In the genomic region with DNA sequence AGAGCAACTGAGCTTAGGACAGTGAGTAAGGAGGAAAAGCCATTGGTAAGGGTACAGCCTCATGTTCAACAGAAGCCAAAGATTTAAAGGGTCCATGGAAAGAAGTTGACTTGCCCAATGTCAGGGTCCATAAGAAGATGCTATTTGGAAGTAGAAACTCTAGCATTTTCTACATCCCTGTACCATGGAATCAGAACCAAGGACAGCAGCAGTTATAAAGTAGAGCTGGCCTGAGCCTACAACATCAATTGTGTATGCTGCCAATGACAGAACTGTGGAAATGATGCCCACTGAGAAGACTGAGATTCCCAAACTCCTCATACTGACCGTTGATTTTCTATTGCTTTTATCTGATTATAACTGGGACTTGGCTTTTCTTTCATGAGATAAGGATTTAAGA, we compare ENCODE assay signal across 13 mouse cellular contexts.
"Had no signal": no experiment of that assay in that cellular context is flagged by ENCODE, and none has a peak within 500 bp of the region (broad histone marks: within the 10 kb centered on the region; RNA-seq: fewer than 3 reads in every experiment).

No protein-coding gene starts in this region.

- H3K36me3 ChIP-seq: kidney, embryonic 15.5 days; limb, embryonic 13.5 days; liver, embryonic 15.5 days; lung, embryonic 15.5 days; midbrain, embryonic 13.5 days had no signal

- H3K4me3 ChIP-seq: kidney, embryonic 15.5 days; limb, embryonic 13.5 days; liver, embryonic 15.5 days; lung, embryonic 15.5 days; midbrain, embryonic 13.5 days had no signal

- H3K4me2 ChIP-seq: kidney, embryonic 15.5 days; limb, embryonic 13.5 days; liver, embryonic 11.5 days; liver, embryonic 15.5 days; lung, embryonic 15.5 days; midbrain, embryonic 13.5 days had no signal

- H3K27me3 ChIP-seq: kidney, embryonic 15.5 days; limb, embryonic 13.5 days; liver, embryonic 15.5 days; lung, embryonic 15.5 days; midbrain, embryonic 13.5 days had no signal

- H3K27ac ChIP-seq: kidney, embryonic 15.5 days; limb, embryonic 13.5 days; liver, embryonic 15.5 days; lung, embryonic 15.5 days; macrophage; midbrain, embryonic 13.5 days had no signal

- H3K4me1 ChIP-seq: kidney, embryonic 15.5 days; limb, embryonic 13.5 days; lung, embryonic 15.5 days; midbrain, embryonic 13.5 days had no signal

- H3K9me3 ChIP-seq: kidney, embryonic 15.5 days; limb, embryonic 13.5 days; liver, embryonic 15.5 days; lung, embryonic 15.5 days; midbrain, embryonic 13.5 days had no signal

- ATAC-seq: midbrain, embryonic 13.5 days had no signal

- DNase-seq: kidney, postnatal 25 days; lung, postnatal 14 days; right cerebral cortex, adult 18-20 months; right cerebral cortex, postnatal 25 days; thymus, adult 18-20 months; thymus, postnatal 14 days had no signal

- H3K9ac ChIP-seq: kidney, embryonic 15.5 days; limb, embryonic 13.5 days; liver, embryonic 15.5 days; lung, embryonic 15.5 days; midbrain, embryonic 13.5 days had no signal
